Mouse (Mus musculus) layer of hippocampus, postnatal 25 days (tissue): ENCODE results near the gene Gucy2c. TPM values are rescaled to one million over a fixed set of nuclear protein-coding genes. Genes with fewer than 3 reads are reported as not detected.

Source experiments
- DNase-seq, 2 experiments: peaks; one replicate each; pipeline ENCODE4 v3.0.0; 2022; ENCODE audit warnings: mixed read lengths in 2 of 2, low spot score in 1 of 2; ENCODE audit errors: extremely low spot score in 1 of 2
- microRNA-seq, 2 experiments: library from miRNA; unstranded; fragments of <30 nt; microRNA quantifications; one replicate each; pipeline ENCODE4 v1.2.0; 2021
- total RNA-seq, 2 experiments: library from RNA; stranded (reverse); gene quantifications; 2 replicates each; pipeline ENCODE4 v1.2.3; 2021

Gucy2c gene
- total RNA-seq, 2 experiments from 2014 or later: 0.56 to 0.79 TPM

GRCm38 (mm10) chr6:136672467-136672866, 109.1 kb downstream of the Gucy2c start:
- DNase-seq: peak; percentile 8 to 13

- DNase-seq: no peak
These were observed 112.3 kb downstream of the Gucy2c start for GRCm38 (mm10) chr6:136669274-136669673.

GRCm38 (mm10) chr6:136668266-136668986, 113.1 kb downstream of the Gucy2c start:
- DNase-seq: no peak

- no peak for DNase-seq
These were observed 119.5 kb downstream of the Gucy2c start for GRCm38 (mm10) chr6:136662063-136662462.

GRCm38 (mm10) chr6:136661706-136662016, 119.9 kb downstream of the Gucy2c start, which contains the start of gene Plbd1:
Gene Plbd1 (minus strand): TSS chr6:136661928.
- DNase-seq: no peak

- no peak for DNase-seq
These were observed 120.5 kb downstream of the Gucy2c start for GRCm38 (mm10) chr6:136660831-136661705.

- no peak for DNase-seq
These were observed 122.3 kb downstream of the Gucy2c start for GRCm38 (mm10) chr6:136659226-136659625.

GRCm38 (mm10) chr6:136658303-136658702, 123.3 kb downstream of the Gucy2c start:
- DNase-seq: no peak

GRCm38 (mm10) chr6:136655786-136656185, 125.8 kb downstream of the Gucy2c start:
- DNase-seq: no peak

- DNase-seq: no peak
These were observed 127.1 kb downstream of the Gucy2c start for GRCm38 (mm10) chr6:136654470-136654869.

- no peak for DNase-seq
These were observed 128.2 kb downstream of the Gucy2c start for GRCm38 (mm10) chr6:136653331-136653730.

- DNase-seq: no peak
These were observed 130.9 kb downstream of the Gucy2c start for GRCm38 (mm10) chr6:136650664-136651063.

- DNase-seq: no peak
These were observed 134.1 kb downstream of the Gucy2c start for GRCm38 (mm10) chr6:136647455-136647861.

Small RNAs within 50 kb of the gene (microRNA-seq; reads per million reads assigned to microRNA genes)
- gene Gm44364: 0 reads per million in 2 experiments

Other genes with a start within 250 kb of the Gucy2c start
- under 1 TPM in 1 of 2 experiments, not detected in 1; 0.27 TPM for gene Plbd1, start 119.8 kb downstream of the Gucy2c start, total RNA-seq
- 10 to 100 TPM; 11.6 to 12.4 TPM for gene Hist4h4, start 22.6 kb upstream of the Gucy2c start, total RNA-seq
- 10 to 100 TPM; 80.0 to 81.9 TPM for gene H2afj, start 26.5 kb upstream of the Gucy2c start, total RNA-seq
- 1 to 10 TPM; 2.0 to 3.0 TPM for gene BC049715, start 45.9 kb upstream of the Gucy2c start, total RNA-seq
- gene Wbp11, start 46.5 kb upstream of the Gucy2c start, total RNA-seq: 100 to 1,000 TPM; 138 to 141 TPM
- 10 to 100 TPM in 1 of 2 experiments, 1 to 10 TPM in 1; 5.2 to 10.5 TPM for gene Smco3, start 53.7 kb upstream of the Gucy2c start, total RNA-seq
- not detected for gene Art4, start 76.0 kb upstream of the Gucy2c start, total RNA-seq
- 10 to 100 TPM; 18.6 to 25.4 TPM for gene Mgp, start 94.1 kb upstream of the Gucy2c start, total RNA-seq
- under 1 TPM; 0.52 to 0.85 TPM for gene Erp27, start 140.4 kb upstream of the Gucy2c start, total RNA-seq
- 1 to 10 TPM; 1.2 TPM for gene Pde6h, start 142.1 kb upstream of the Gucy2c start, total RNA-seq
- gene Arhgdib, start 160.1 kb upstream of the Gucy2c start, total RNA-seq: 10 to 100 TPM in 1 of 2 experiments, 1 to 10 TPM in 1; 8.8 to 11.3 TPM